Mouse (Mus musculus): ENCODE measurements at regions not wholly inside any gene's neighbourhood (a gene's known extent, or its start where the extent isn't known, plus 50 kb on each side); places are given as distances from the start of the nearest gene placed in this dataset.

DNA sequence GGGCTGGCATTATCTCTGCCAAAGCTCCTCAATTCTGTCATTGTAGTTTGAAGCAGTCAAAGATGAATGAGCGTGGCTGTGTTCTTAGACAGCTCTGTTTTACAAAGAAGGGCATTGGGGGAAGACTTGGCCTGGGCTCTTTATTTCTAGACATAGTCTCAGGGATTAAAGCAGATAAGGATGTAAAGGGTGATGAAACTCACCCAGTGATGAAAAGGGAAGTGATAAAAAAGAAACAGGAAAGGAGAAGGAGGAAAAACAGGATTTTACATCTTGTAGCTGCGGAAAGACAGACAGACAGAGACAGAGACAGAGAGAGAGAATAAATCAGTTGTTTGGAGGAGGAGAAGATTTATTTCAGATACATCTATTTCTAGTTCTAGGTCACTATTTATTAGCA, 95.5 kb upstream of the Chl1 start:
- no peaks in the 10 kb centered on the region for H3K4me1 ChIP-seq (ENCODE audit: control insufficient read depth, insufficient read depth, low read length)
- no peaks in the 10 kb centered on the region for H3K36me3 ChIP-seq (ENCODE audit: control insufficient read depth, insufficient read depth, low read length)
- no peak overlapping the region for H3K4me3 ChIP-seq (ENCODE audit: low read depth, low read length)
- no peak overlapping the region for H3K27ac ChIP-seq (ENCODE audit: low read length)
- H3K9ac ChIP-seq (ENCODE audit: low read depth, low read length), result no peak overlapping the region
- H3K27me3 ChIP-seq (ENCODE audit: control insufficient read depth, insufficient read depth, low read depth, low read length), result no peaks in the 10 kb centered on the region
- no peak for ATAC-seq
- WGBS, result 56% methylated on average over 2 of the region's 2 CpGs
- H3K9me3 ChIP-seq (replicated peaks; ENCODE audit: control insufficient read depth, low read length, poor library complexity, severe bottlenecking), result no peaks in the 10 kb centered on the region
- no peak overlapping the region for H3K4me2 ChIP-seq (ENCODE audit: low read length)

GRCm38 (mm10) chr6:103421013-103421933, 89.1 kb upstream of the Chl1 start:
- Histone ChIP-seq H3K36me3 (ENCODE audit: control insufficient read depth, insufficient read depth, low read length) (no peaks in the 10 kb centered on the region), H3K9me3 (replicated peaks; ENCODE audit: control insufficient read depth, low read length, poor library complexity, severe bottlenecking) (no peaks in the 10 kb centered on the region), H3K4me2 (ENCODE audit: low read length) (no peak overlapping the region), H3K4me3 (ENCODE audit: low read depth, low read length) (no peak overlapping the region), H3K27me3 (ENCODE audit: control insufficient read depth, insufficient read depth, low read depth, low read length) (no peaks in the 10 kb centered on the region), H3K9ac (ENCODE audit: low read depth, low read length) (no peak overlapping the region), H3K27ac (ENCODE audit: low read length) (no peak overlapping the region), H3K4me1 (ENCODE audit: control insufficient read depth, insufficient read depth, low read length) (peaks cover 2% of the 10 kb centered on the region; the same call in 1 of the 2 replicates)
- 27% methylated on average over 1 of the region's 1 CpGs for WGBS
- peak; percentile 28; the same call in 1 of the 2 replicates for ATAC-seq

GRCm38 (mm10) chr6:103430933-103431594, 79.3 kb upstream of the Chl1 start:
- ATAC-seq, result peak; percentile 95
- Histone ChIP-seq H3K4me3 (ENCODE audit: low read depth, low read length) (no peak overlapping the region), H3K9me3 (replicated peaks; ENCODE audit: control insufficient read depth, low read length, poor library complexity, severe bottlenecking) (no peaks in the 10 kb centered on the region), H3K36me3 (ENCODE audit: control insufficient read depth, insufficient read depth, low read length) (no peaks in the 10 kb centered on the region), H3K4me1 (ENCODE audit: control insufficient read depth, insufficient read depth, low read length) (peaks cover 4% of the 10 kb centered on the region; the same call in 1 of the 2 replicates), H3K9ac (ENCODE audit: low read depth, low read length) (no peak overlapping the region), H3K27ac (ENCODE audit: low read length) (peak overlapping the region; percentile 73), H3K27me3 (ENCODE audit: control insufficient read depth, insufficient read depth, low read depth, low read length) (no peaks in the 10 kb centered on the region), H3K4me2 (ENCODE audit: low read length) (no peak overlapping the region)
- WGBS, result 31% methylated on average over 5 of the region's 5 CpGs

DNA sequence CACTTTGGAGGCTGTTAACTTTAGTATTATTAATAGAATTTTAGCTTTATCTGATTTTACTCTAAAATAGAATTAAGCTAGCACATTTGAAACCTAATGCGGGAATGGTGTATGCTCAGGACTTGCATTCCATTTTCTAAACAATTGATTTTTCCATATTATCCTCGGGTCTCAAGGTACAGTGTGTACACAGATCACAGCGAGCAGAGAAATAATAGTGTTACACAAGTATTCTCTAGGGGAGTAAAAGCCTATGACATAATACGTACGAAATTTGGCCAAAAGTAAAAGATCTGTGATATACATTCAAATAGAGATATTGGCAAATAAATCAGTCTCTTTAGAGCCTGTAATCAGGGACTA, 78.8 kb upstream of the Chl1 start:
- H3K27me3 ChIP-seq (ENCODE audit: control insufficient read depth, insufficient read depth, low read depth, low read length), result no peaks in the 10 kb centered on the region
- peak overlapping the region; percentile 73; the same call in 1 of the 2 replicates for H3K27ac ChIP-seq (ENCODE audit: low read length)
- H3K9ac ChIP-seq (ENCODE audit: low read depth, low read length), result no peak overlapping the region
- no peaks in the 10 kb centered on the region for H3K36me3 ChIP-seq (ENCODE audit: control insufficient read depth, insufficient read depth, low read length)
- no peaks in the 10 kb centered on the region for H3K9me3 ChIP-seq (replicated peaks; ENCODE audit: control insufficient read depth, low read length, poor library complexity, severe bottlenecking)
- H3K4me2 ChIP-seq (ENCODE audit: low read length), result no peak overlapping the region
- no peak overlapping the region for H3K4me3 ChIP-seq (ENCODE audit: low read depth, low read length)
- 44% methylated on average over 5 of the region's 5 CpGs for WGBS
- H3K4me1 ChIP-seq (ENCODE audit: control insufficient read depth, insufficient read depth, low read length), result peaks cover 4% of the 10 kb centered on the region; the same call in 1 of the 2 replicates
- 0 out of 2 replicates have a peak, but pooled peaks have one; percentile 42 for ATAC-seq
